Mouse (Mus musculus): ENCODE data around the gene Cyp46a1. TPM values are rescaled to one million over a fixed set of nuclear protein-coding genes. Genes with fewer than 3 reads are reported as not detected.

Cyp46a1 gene
- polyA plus RNA-seq, 1 experiment from 2014 or later, result 1.4 TPM

- Histone ChIP-seq H3K27me3 (ENCODE audit: control insufficient read depth, insufficient read depth, low read length) (peaks cover 35% of the 10 kb centered on the region), H3K4me1 (ENCODE audit: control insufficient read depth, insufficient read depth, low read length) (peaks cover 4% of the 10 kb centered on the region; the same call in 1 of the 2 replicates), H3K4me3 (ENCODE audit: low read depth, low read length) (no peak overlapping the region), H3K9me3 (ENCODE audit: control insufficient read depth, low read length) (no peaks in the 10 kb centered on the region), H3K9ac (ENCODE audit: low read length) (no peak overlapping the region), H3K27ac (replicated peaks; ENCODE audit: low read depth, low read length) (no peak overlapping the region), H3K4me2 (ENCODE audit: low read depth, severe bottlenecking) (no peak overlapping the region), H3K36me3 (ENCODE audit: control insufficient read depth, insufficient read depth, low read length) (no peaks in the 10 kb centered on the region)
- DNase-seq (ENCODE audit: low spot score), result no peak
- ATAC-seq (ENCODE audit: insufficient number of reproducible peaks, low FRiP score, low TSS enrichment, low read depth), result no peak
- WGBS, result 87% methylated on average over 16 of the region's 16 CpGs
Measured at GRCm38 (mm10) chr12:108308363-108308856, 25.8 kb upstream of the Cyp46a1 start.

GRCm38 (mm10) chr12:108309116-108309794 is 24.9 kb upstream of the Cyp46a1 start:
- Histone ChIP-seq H3K36me3 (ENCODE audit: control insufficient read depth, insufficient read depth, low read length) (no peaks in the 10 kb centered on the region), H3K4me1 (ENCODE audit: control insufficient read depth, insufficient read depth, low read length) (peaks cover 4% of the 10 kb centered on the region; the same call in 1 of the 2 replicates), H3K4me2 (ENCODE audit: low read depth, severe bottlenecking) (no peak overlapping the region), H3K27me3 (ENCODE audit: control insufficient read depth, insufficient read depth, low read length) (peaks cover 34% of the 10 kb centered on the region), H3K9ac (ENCODE audit: low read length) (no peak overlapping the region), H3K9me3 (ENCODE audit: control insufficient read depth, low read length) (no peaks in the 10 kb centered on the region), H3K4me3 (ENCODE audit: low read depth, low read length) (no peak overlapping the region), H3K27ac (replicated peaks; ENCODE audit: low read depth, low read length) (no peak overlapping the region)
- ATAC-seq (ENCODE audit: insufficient number of reproducible peaks, low FRiP score, low TSS enrichment, low read depth) (no peak), DNase-seq (ENCODE audit: low spot score) (no peak)
- WGBS, result 65% methylated on average over 7 of the region's 8 CpGs

GRCm38 (mm10) chr12:108310041-108310440 is 24.1 kb upstream of the Cyp46a1 start:
- 84% methylated on average over 4 of the region's 4 CpGs for WGBS
- no peaks in the 10 kb centered on the region for H3K36me3 ChIP-seq (ENCODE audit: control insufficient read depth, insufficient read depth, low read length)

DNA sequence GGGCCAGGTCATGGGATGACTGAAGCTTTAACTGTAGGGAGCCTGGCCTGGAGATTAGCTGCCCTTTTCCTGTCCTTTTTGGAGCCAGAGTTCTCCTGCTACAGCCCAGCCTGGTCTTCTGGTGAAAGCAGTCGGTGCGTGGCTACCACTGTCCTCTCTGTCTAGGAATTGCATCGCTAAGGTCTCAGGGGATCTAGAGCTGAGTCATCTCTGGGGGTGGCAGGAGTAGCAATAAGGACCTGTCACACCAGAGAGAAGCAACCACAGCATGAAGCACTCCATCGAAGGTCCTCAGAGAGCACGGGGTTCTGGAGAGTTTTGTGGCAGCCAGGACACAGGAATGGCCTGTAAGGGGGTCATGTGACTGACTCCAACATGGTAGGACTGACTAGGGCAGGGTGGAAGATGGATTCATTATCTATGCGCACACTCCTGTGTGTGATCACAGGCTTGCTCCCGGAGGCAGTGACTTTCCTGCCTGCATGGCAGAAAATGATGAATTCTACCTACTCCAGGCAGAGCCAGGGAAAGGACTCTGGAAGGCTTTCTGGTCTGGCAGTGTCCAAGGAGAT is 23.6 kb upstream of the Cyp46a1 start:
- no peak overlapping the region for H3K9ac ChIP-seq (ENCODE audit: low read length)
- ATAC-seq (ENCODE audit: insufficient number of reproducible peaks, low FRiP score, low TSS enrichment, low read depth) (no peak), DNase-seq (ENCODE audit: low spot score) (no peak)
- WGBS, result 89% methylated on average over 7 of the region's 7 CpGs
- no peak overlapping the region for H3K27ac ChIP-seq (replicated peaks; ENCODE audit: low read depth, low read length)
- H3K27me3 ChIP-seq (ENCODE audit: control insufficient read depth, insufficient read depth, low read length), result peaks cover 21% of the 10 kb centered on the region
- no peaks in the 10 kb centered on the region for H3K9me3 ChIP-seq (ENCODE audit: control insufficient read depth, low read length)
- H3K4me2 ChIP-seq (ENCODE audit: low read depth, severe bottlenecking), result no peak overlapping the region
- H3K4me3 ChIP-seq (ENCODE audit: low read depth, low read length), result no peak overlapping the region
- H3K4me1 ChIP-seq (ENCODE audit: control insufficient read depth, insufficient read depth, low read length), result peaks cover 4% of the 10 kb centered on the region; the same call in 1 of the 2 replicates
- H3K36me3 ChIP-seq (ENCODE audit: control insufficient read depth, insufficient read depth, low read length), result no peaks in the 10 kb centered on the region

More at GRCm38 (mm10) chr12:108310041-108310440, 24.1 kb upstream of the Cyp46a1 start:
- no peak overlapping the region for H3K4me3 ChIP-seq (ENCODE audit: low read depth, low read length)
- H3K27ac ChIP-seq (replicated peaks; ENCODE audit: low read depth, low read length), result no peak overlapping the region
- no peaks in the 10 kb centered on the region for H3K9me3 ChIP-seq (ENCODE audit: control insufficient read depth, low read length)
- ATAC-seq (ENCODE audit: insufficient number of reproducible peaks, low FRiP score, low TSS enrichment, low read depth) (no peak), DNase-seq (ENCODE audit: low spot score) (no peak)
- H3K27me3 ChIP-seq (ENCODE audit: control insufficient read depth, insufficient read depth, low read length), result peaks cover 26% of the 10 kb centered on the region
- H3K4me2 ChIP-seq (ENCODE audit: low read depth, severe bottlenecking), result no peak overlapping the region
- H3K9ac ChIP-seq (ENCODE audit: low read length), result no peak overlapping the region
- peaks cover 4% of the 10 kb centered on the region; the same call in 1 of the 2 replicates for H3K4me1 ChIP-seq (ENCODE audit: control insufficient read depth, insufficient read depth, low read length)

- no peaks in the 10 kb centered on the region for H3K36me3 ChIP-seq (ENCODE audit: control insufficient read depth, insufficient read depth, low read length)
- no peak overlapping the region for H3K27ac ChIP-seq (replicated peaks; ENCODE audit: low read depth, low read length)
- no peak overlapping the region for H3K4me2 ChIP-seq (ENCODE audit: low read depth, severe bottlenecking)
- no peaks in the 10 kb centered on the region for H3K9me3 ChIP-seq (ENCODE audit: control insufficient read depth, low read length)
- H3K9ac ChIP-seq (ENCODE audit: low read length), result no peak overlapping the region
- no peak for DNase-seq (ENCODE audit: low spot score)
- peaks cover 19% of the 10 kb centered on the region for H3K27me3 ChIP-seq (ENCODE audit: control insufficient read depth, insufficient read depth, low read length)
- no peak for ATAC-seq (ENCODE audit: insufficient number of reproducible peaks, low FRiP score, low TSS enrichment, low read depth)
- no peaks in the 10 kb centered on the region for H3K4me1 ChIP-seq (ENCODE audit: control insufficient read depth, insufficient read depth, low read length)
- no peak overlapping the region for H3K4me3 ChIP-seq (ENCODE audit: low read depth, low read length)
- 90% methylated on average over 27 of the region's 27 CpGs for WGBS
Measured at GRCm38 (mm10) chr12:108311741-108312290, 22.4 kb upstream of the Cyp46a1 start.

DNA sequence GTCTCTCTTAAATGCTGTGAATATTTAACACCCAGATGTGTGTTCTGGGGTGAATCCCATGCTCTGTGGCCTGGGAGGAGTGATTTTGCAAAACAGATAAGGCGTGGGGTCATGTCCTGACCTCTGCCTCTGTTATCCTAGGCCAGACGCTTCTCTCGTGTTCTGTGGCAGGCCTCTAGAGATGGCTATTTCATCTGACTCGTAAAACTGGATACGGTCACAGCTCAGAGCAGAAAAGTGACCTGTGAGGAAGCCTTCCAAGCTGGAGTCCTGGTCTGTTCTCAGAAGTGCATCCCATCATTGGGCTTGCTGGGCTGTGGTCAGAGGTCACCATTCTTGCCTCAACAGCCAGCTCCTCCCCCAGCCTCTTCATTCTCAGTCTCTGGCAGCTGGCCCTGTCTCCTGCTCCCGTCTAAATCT is 21.7 kb upstream of the Cyp46a1 start:
- 22% methylated on average over 6 of the region's 6 CpGs for WGBS
- H3K4me2 ChIP-seq (ENCODE audit: low read depth, severe bottlenecking), result no peak overlapping the region
- peaks cover 19% of the 10 kb centered on the region for H3K27me3 ChIP-seq (ENCODE audit: control insufficient read depth, insufficient read depth, low read length)
- no peaks in the 10 kb centered on the region for H3K9me3 ChIP-seq (ENCODE audit: control insufficient read depth, low read length)
- H3K4me1 ChIP-seq (ENCODE audit: control insufficient read depth, insufficient read depth, low read length), result no peaks in the 10 kb centered on the region
- DNase-seq (ENCODE audit: low spot score) (no peak), ATAC-seq (ENCODE audit: insufficient number of reproducible peaks, low FRiP score, low TSS enrichment, low read depth) (no peak)
- H3K4me3 ChIP-seq (ENCODE audit: low read depth, low read length), result no peak overlapping the region
- H3K27ac ChIP-seq (replicated peaks; ENCODE audit: low read depth, low read length), result no peak overlapping the region
- no peak overlapping the region for H3K9ac ChIP-seq (ENCODE audit: low read length)
- H3K36me3 ChIP-seq (ENCODE audit: control insufficient read depth, insufficient read depth, low read length), result no peaks in the 10 kb centered on the region

DNA sequence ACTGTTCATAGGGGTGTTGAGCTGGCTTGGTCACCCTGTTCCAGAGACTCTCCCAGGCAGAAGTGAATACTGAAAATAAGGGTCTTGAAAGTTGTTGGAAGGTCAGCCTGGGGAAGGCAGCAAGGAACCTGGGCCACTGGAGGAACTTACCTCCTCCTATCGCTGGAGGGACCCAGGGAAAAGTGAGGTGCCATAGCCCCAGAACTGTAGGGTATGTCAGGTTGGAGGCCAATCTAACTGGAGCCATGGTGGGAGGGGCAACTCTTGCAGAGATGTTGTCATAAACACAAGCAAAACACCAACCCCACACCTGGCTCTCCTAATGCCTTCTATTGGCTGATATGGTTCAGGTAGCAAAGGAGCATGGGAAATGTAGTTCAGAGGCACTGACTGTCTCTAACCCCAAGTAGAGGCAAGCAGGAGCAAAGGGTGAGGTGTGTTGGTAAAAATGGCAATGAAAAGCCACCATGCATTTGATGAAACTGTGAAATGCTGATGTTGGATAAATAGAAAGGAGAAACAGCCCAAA is 20.9 kb upstream of the Cyp46a1 start:
- H3K27ac ChIP-seq (replicated peaks; ENCODE audit: low read depth, low read length), result no peak overlapping the region
- H3K9ac ChIP-seq (ENCODE audit: low read length), result no peak overlapping the region
- 0 out of 2 replicates have a peak, but pooled peaks cover 2% of the 10 kb centered on the region for H3K4me1 ChIP-seq (ENCODE audit: control insufficient read depth, insufficient read depth, low read length)
- DNase-seq (ENCODE audit: low spot score), result no peak
- H3K4me2 ChIP-seq (ENCODE audit: low read depth, severe bottlenecking), result no peak overlapping the region
- WGBS, result 83% methylated on average over 1 of the region's 1 CpGs
- H3K27me3 ChIP-seq (ENCODE audit: control insufficient read depth, insufficient read depth, low read length), result peaks cover 26% of the 10 kb centered on the region
- H3K36me3 ChIP-seq (ENCODE audit: control insufficient read depth, insufficient read depth, low read length), result no peaks in the 10 kb centered on the region
- H3K4me3 ChIP-seq (ENCODE audit: low read depth, low read length), result no peak overlapping the region
- no peak for ATAC-seq (ENCODE audit: insufficient number of reproducible peaks, low FRiP score, low TSS enrichment, low read depth)
- H3K9me3 ChIP-seq (ENCODE audit: control insufficient read depth, low read length), result no peaks in the 10 kb centered on the region

GRCm38 (mm10) chr12:108315818-108316217 is 18.4 kb upstream of the Cyp46a1 start:
- ATAC-seq (ENCODE audit: insufficient number of reproducible peaks, low FRiP score, low TSS enrichment, low read depth) (no peak), DNase-seq (ENCODE audit: low spot score) (no peak)
- H3K9ac ChIP-seq (ENCODE audit: low read length), result no peak overlapping the region
- 0 out of 2 replicates have a peak, but pooled peaks cover 7% of the 10 kb centered on the region for H3K4me1 ChIP-seq (ENCODE audit: control insufficient read depth, insufficient read depth, low read length)
- H3K36me3 ChIP-seq (ENCODE audit: control insufficient read depth, insufficient read depth, low read length), result no peaks in the 10 kb centered on the region
- H3K27ac ChIP-seq (replicated peaks; ENCODE audit: low read depth, low read length), result no peak overlapping the region
- H3K4me2 ChIP-seq (ENCODE audit: low read depth, severe bottlenecking), result no peak overlapping the region
- no peaks in the 10 kb centered on the region for H3K9me3 ChIP-seq (ENCODE audit: control insufficient read depth, low read length)
- WGBS, result 41% methylated on average over 10 of the region's 10 CpGs
- H3K27me3 ChIP-seq (ENCODE audit: control insufficient read depth, insufficient read depth, low read length), result peaks cover 49% of the 10 kb centered on the region
- no peak overlapping the region for H3K4me3 ChIP-seq (ENCODE audit: low read depth, low read length)
